Mouse (Mus musculus): ENCODE measurements around the gene Olfr384. TPM values are rescaled to one million over a fixed set of nuclear protein-coding genes. Genes with fewer than 3 reads are reported as not detected.

Olfr384 gene
- not detected in 2 replicates for polyA plus RNA-seq (2012; rRNA removed)

DNA sequence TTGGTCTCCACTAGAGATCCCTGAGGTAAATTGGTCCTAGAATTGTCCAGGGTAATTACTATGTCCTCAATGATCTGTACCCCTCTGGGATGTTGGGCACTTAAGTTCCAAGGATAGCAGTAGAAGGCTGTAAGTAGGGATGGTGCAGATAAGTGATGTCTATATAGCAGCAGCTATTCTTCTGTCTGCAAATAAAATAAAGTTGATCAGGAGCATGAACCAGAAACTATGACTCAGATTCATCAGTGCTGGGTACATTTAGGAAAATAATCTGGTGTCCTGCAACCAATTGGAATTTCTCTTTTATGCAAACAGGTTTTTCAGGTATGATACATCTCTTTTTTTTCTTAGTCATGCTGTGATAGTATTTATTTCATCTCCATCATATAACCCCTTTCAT lies at the start of gene Olfr384:
TSS of gene Olfr384 (plus strand) at position 301 of the 400 bp plus-strand sequence.

DNA sequence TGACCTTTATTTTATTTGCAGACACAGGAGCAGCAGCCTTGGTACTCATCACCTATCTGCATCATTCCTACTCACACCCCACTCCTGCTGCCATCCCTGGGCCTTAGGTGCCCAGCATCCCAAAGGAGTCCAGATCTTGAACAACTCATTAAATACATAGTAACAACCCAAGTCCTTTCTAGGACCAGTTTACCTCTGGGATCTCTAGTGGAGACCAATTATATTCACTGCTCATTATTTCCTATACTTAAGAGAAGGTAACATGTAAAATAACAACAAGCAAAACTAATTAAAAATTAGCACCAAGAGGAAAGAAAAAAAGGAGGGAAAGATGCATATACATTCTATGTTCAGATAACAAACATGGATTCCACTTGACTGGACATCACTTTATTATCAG lies 5.5 kb upstream of the Olfr384 start, which contains the start of gene Olfr385:
TSS of gene Olfr385 (minus strand) at position 101 of the 400 bp plus-strand sequence.

Other genes with a start within 250 kb of the Olfr384 start
- gene Olfr20, start 247.8 kb upstream of the Olfr384 start, polyA plus RNA-seq (2012; rRNA removed) = 0.09 TPM in 1 of 2 replicates, not detected in the other
- not detected in 2 replicates for gene Olfr376, start 227.3 kb upstream of the Olfr384 start, polyA plus RNA-seq (2012; rRNA removed)
- not detected in 2 replicates for gene Olfr1, start 199.0 kb upstream of the Olfr384 start, polyA plus RNA-seq (2012; rRNA removed)
- not detected in 2 replicates for gene Olfr378, start 170.1 kb upstream of the Olfr384 start, polyA plus RNA-seq (2012; rRNA removed)
- gene Olfr380, start 141.1 kb upstream of the Olfr384 start, polyA plus RNA-seq (2012; rRNA removed) = not detected in 2 replicates
- not detected in 2 replicates for gene Olfr381, start 107.0 kb upstream of the Olfr384 start, polyA plus RNA-seq (2012; rRNA removed)
- gene Olfr382, start 81.4 kb upstream of the Olfr384 start, polyA plus RNA-seq (2012; rRNA removed) = not detected in 2 replicates
- gene Olfr385, start 5.6 kb upstream of the Olfr384 start, polyA plus RNA-seq (2012; rRNA removed) = not detected in 2 replicates
- not detected in 2 replicates for gene Zfp735, start 90.2 kb downstream of the Olfr384 start, polyA plus RNA-seq (2012; rRNA removed)
- not detected in 2 replicates for gene Olfr389, start 182.1 kb downstream of the Olfr384 start, polyA plus RNA-seq (2012; rRNA removed)
- not detected in 2 replicates for gene Olfr390, start 184.4 kb downstream of the Olfr384 start, polyA plus RNA-seq (2012; rRNA removed)
- not detected in 2 replicates for gene Olfr391-ps, start 204.5 kb downstream of the Olfr384 start, polyA plus RNA-seq (2012; rRNA removed)
- gene Olfr392, start 218.5 kb downstream of the Olfr384 start, polyA plus RNA-seq (2012; rRNA removed) = not detected in 2 replicates

All from stomach, adult 2 months (tissue).